Mouse (Mus musculus): ENCODE data around the gene Fbxl17. TPM values are rescaled to one million over a fixed set of nuclear protein-coding genes. Genes with fewer than 3 reads are reported as not detected.

The Fbxl17 gene
- polyA plus RNA-seq, 1 experiment from 2014 or later: 3.3 TPM

DNA sequence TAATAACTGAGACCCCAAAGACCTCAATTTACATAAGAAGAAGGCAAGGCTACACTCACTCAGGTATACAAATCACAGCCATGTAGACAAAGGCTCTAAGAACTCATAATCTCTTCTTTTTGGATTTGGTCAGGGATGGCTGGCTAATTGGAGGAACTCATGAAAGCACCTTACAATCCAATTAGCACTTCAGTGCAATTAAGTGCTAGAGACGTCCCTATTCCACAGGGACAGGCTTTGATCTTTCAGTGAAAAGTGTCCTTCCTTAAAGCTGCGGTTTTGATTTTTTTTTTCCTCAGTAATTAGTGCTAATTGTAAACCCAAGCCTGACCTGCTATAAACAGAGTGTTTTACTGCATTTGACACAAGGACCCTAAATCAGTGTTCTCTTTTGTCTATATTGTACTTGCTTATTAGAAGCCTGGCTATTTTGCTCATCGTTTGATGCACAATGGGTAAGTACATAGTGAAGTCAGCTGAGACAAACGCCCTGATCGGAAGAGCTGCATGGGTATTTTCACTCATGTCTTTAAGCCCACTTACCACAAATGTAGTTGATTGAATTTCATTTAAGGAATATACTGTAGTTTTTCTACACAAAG lies 327.8 kb downstream of the Fbxl17 start:
- no peaks in the 10 kb centered on the region for H3K4me1 ChIP-seq (ENCODE audit: insufficient read depth)
- no peaks in the 10 kb centered on the region for H3K27me3 ChIP-seq (ENCODE audit: insufficient read depth, low read length)
- ATAC-seq (no peak), DNase-seq (no peak)
- H3K4me3 ChIP-seq (ENCODE audit: low read depth, low read length): no peak overlapping the region
- TF ChIP-seq EP300 (IDR thresholded peaks at IDR 0.05; ENCODE audit: low read depth): no peak
- no peak for TF ChIP-seq CTCF (IDR thresholded peaks at IDR 0.05; ENCODE audit: low read depth)
- 69% methylated on average over 5 of the region's 5 CpGs for WGBS (ENCODE audit: insufficient replicate concordance)
- H3K9ac ChIP-seq (replicated peaks): no peak overlapping the region
- H3K9me3 ChIP-seq (ENCODE audit: low read length): no peaks in the 10 kb centered on the region
- no peaks in the 10 kb centered on the region for H3K36me3 ChIP-seq (replicated peaks; ENCODE audit: insufficient read depth, low read length)
- H3K27ac ChIP-seq (ENCODE audit: low read depth): no peak overlapping the region
- H3K4me2 ChIP-seq (ENCODE audit: low read depth, low read length): no peak overlapping the region

DNA sequence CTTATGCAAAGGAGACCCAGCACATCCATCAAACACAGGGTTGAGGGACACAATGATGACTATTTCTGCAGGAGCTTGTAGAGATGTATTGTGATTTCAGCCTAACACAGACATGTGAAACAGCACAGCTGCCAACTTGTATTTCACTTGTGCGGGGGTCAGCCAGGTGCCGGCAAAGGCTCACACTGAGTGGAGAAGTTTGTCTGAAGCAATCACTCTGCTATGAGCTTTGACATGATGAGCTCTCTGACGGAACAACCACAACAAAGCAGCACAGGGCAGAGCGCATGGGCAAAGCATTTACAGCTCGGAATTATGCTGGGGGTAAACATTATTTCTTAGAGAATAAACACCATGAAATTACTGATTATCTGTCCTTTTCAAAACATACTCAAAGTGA lies 328.6 kb downstream of the Fbxl17 start:
- H3K36me3 ChIP-seq (replicated peaks; ENCODE audit: insufficient read depth, low read length): no peaks in the 10 kb centered on the region
- TF ChIP-seq EP300 (IDR thresholded peaks at IDR 0.05; ENCODE audit: low read depth) (no peak), CTCF (IDR thresholded peaks at IDR 0.05; ENCODE audit: low read depth) (no peak)
- H3K9ac ChIP-seq (replicated peaks): no peak overlapping the region
- ATAC-seq (no peak), DNase-seq (no peak)
- no peaks in the 10 kb centered on the region for H3K27me3 ChIP-seq (ENCODE audit: insufficient read depth, low read length)
- no peak overlapping the region for H3K27ac ChIP-seq (ENCODE audit: low read depth)
- WGBS (ENCODE audit: insufficient replicate concordance): 79% methylated on average over 5 of the region's 5 CpGs
- H3K9me3 ChIP-seq (ENCODE audit: low read length): no peaks in the 10 kb centered on the region
- no peak overlapping the region for H3K4me3 ChIP-seq (ENCODE audit: low read depth, low read length)
- H3K4me1 ChIP-seq (ENCODE audit: insufficient read depth): no peaks in the 10 kb centered on the region
- no peak overlapping the region for H3K4me2 ChIP-seq (ENCODE audit: low read depth, low read length)

DNA sequence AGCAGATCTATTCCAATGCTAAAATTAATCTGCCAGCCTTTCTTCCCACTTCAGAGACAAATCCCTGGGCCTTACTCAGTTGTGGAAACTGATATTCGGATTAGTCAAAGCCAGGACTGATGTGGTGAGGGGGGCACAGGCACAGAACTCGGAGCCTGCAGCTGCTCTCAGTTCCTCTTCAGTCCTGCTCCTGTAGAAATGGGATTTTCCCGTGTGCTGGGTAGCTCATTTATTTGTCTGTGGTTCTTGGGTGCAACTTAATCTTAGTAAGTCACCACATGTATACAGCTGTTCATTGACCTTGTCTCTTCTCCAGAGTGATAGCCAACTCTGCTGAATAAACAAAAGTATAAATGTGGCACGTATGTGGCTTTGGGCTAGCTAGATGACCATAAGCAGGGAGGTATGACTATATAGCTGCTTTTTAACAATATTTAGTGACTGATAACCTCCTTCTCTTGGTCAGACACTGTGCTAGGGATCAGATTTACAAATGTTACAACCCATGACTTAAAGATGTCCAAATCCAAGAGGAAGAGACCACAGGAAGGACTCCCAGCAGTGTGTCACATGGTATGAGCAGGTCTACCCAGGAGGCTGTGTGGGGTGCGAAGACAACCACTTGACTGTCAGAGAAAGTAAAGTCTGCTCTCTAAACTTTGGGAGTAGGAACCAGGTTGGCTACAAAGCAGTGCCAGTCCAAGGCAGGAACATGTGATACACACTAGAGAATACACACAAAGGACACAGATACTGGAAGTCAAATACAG lies 331.6 kb downstream of the Fbxl17 start:
- DNase-seq (no peak), ATAC-seq (no peak)
- no peak overlapping the region for H3K9ac ChIP-seq (replicated peaks)
- no peak for TF ChIP-seq CTCF (IDR thresholded peaks at IDR 0.05; ENCODE audit: low read depth)
- TF ChIP-seq EP300 (IDR thresholded peaks at IDR 0.05; ENCODE audit: low read depth): no peak
- no peaks in the 10 kb centered on the region for H3K9me3 ChIP-seq (ENCODE audit: low read length)
- H3K36me3 ChIP-seq (replicated peaks; ENCODE audit: insufficient read depth, low read length): no peaks in the 10 kb centered on the region
- no peaks in the 10 kb centered on the region for H3K27me3 ChIP-seq (ENCODE audit: insufficient read depth, low read length)
- H3K4me3 ChIP-seq (ENCODE audit: low read depth, low read length): no peak overlapping the region
- WGBS (ENCODE audit: insufficient replicate concordance): 61% methylated on average over 5 of the region's 5 CpGs
- no peaks in the 10 kb centered on the region for H3K4me1 ChIP-seq (ENCODE audit: insufficient read depth)
- no peak overlapping the region for H3K27ac ChIP-seq (ENCODE audit: low read depth)
- no peak overlapping the region for H3K4me2 ChIP-seq (ENCODE audit: low read depth, low read length)

DNA sequence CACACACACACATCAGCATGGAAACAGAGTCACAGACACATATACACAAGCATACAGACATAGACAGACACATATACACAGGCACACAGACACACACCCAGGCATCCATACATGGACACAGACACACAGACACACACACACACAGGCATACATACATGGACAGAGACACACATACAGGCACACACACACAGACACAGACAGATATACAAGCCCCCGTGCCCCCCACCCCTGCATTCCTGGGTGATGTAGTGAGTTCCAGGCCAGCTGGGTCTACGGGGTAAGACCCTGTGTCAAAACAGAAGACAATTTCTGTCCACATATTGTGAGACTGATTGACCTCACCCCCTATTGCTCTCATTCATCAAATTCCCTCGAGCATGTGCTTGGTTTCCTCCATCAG lies 332.6 kb downstream of the Fbxl17 start:
- no peaks in the 10 kb centered on the region for H3K36me3 ChIP-seq (replicated peaks; ENCODE audit: insufficient read depth, low read length)
- TF ChIP-seq CTCF (IDR thresholded peaks at IDR 0.05; ENCODE audit: low read depth): no peak
- TF ChIP-seq EP300 (IDR thresholded peaks at IDR 0.05; ENCODE audit: low read depth): no peak
- H3K9ac ChIP-seq (replicated peaks): no peak overlapping the region
- no peak for DNase-seq
- no peak overlapping the region for H3K27ac ChIP-seq (ENCODE audit: low read depth)
- no peaks in the 10 kb centered on the region for H3K4me1 ChIP-seq (ENCODE audit: insufficient read depth)
- H3K9me3 ChIP-seq (ENCODE audit: low read length): no peaks in the 10 kb centered on the region
- H3K27me3 ChIP-seq (ENCODE audit: insufficient read depth, low read length): no peaks in the 10 kb centered on the region
- H3K4me2 ChIP-seq (ENCODE audit: low read depth, low read length): no peak overlapping the region
- no peak overlapping the region for H3K4me3 ChIP-seq (ENCODE audit: low read depth, low read length)
- no peak for ATAC-seq
- WGBS (ENCODE audit: insufficient replicate concordance): 84% methylated on average over 3 of the region's 3 CpGs

DNA sequence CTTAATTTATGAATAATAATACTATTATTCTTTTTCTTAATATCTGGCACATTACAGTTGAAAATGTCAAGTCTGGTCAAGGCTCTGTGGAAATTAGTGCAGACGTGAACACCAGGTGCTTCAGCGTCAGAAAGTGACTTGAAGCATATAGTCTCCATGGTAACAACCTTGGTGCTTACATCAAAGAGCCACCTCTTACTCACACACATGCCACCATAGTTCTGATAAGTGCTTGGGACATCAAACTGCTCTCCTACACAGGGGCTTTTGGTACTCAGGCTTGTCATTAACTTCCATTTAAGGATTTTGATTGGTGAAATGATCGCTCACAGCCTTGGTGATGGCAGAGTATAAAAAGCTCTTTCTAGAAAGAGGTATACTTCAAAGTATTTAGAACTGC lies 333.1 kb downstream of the Fbxl17 start:
- TF ChIP-seq EP300 (IDR thresholded peaks at IDR 0.05; ENCODE audit: low read depth) (no peak), CTCF (IDR thresholded peaks at IDR 0.05; ENCODE audit: low read depth) (no peak)
- H3K4me2 ChIP-seq (ENCODE audit: low read depth, low read length): no peak overlapping the region
- no peaks in the 10 kb centered on the region for H3K4me1 ChIP-seq (ENCODE audit: insufficient read depth)
- 84% methylated on average over 3 of the region's 3 CpGs for WGBS (ENCODE audit: insufficient replicate concordance)
- no peak overlapping the region for H3K9ac ChIP-seq (replicated peaks)
- no peak overlapping the region for H3K4me3 ChIP-seq (ENCODE audit: low read depth, low read length)
- no peaks in the 10 kb centered on the region for H3K36me3 ChIP-seq (replicated peaks; ENCODE audit: insufficient read depth, low read length)
- H3K27ac ChIP-seq (ENCODE audit: low read depth): no peak overlapping the region
- DNase-seq: no peak
- no peaks in the 10 kb centered on the region for H3K27me3 ChIP-seq (ENCODE audit: insufficient read depth, low read length)
- H3K9me3 ChIP-seq (ENCODE audit: low read length): no peaks in the 10 kb centered on the region
- ATAC-seq: no peak

DNA sequence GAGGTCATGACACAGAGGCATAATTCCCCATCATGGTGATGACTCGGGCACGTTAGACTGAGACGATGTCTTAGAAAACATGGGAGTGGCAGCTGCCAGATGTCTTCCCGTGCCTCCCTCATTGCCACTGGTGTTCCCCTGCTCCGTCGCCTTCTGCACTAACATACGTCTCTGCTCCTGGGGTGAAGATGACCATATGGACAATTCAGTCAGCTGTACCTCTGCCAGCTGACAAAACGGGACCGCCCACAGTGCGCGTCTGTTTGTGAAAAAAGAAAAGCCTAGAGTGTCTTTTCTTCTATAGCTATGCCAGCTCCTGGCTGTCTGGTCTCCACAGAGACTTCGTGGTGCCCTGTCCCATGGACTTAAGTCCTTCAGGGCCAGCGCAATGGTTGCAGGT lies 334.0 kb downstream of the Fbxl17 start:
- H3K27me3 ChIP-seq (ENCODE audit: insufficient read depth, low read length): no peaks in the 10 kb centered on the region
- no peak overlapping the region for H3K27ac ChIP-seq (ENCODE audit: low read depth)
- no peak overlapping the region for H3K4me2 ChIP-seq (ENCODE audit: low read depth, low read length)
- ATAC-seq: no peak
- DNase-seq: no peak
- no peaks in the 10 kb centered on the region for H3K4me1 ChIP-seq (ENCODE audit: insufficient read depth)
- no peak overlapping the region for H3K9ac ChIP-seq (replicated peaks)
- WGBS (ENCODE audit: insufficient replicate concordance): 91% methylated on average over 13 of the region's 13 CpGs
- H3K36me3 ChIP-seq (replicated peaks; ENCODE audit: insufficient read depth, low read length): no peaks in the 10 kb centered on the region
- H3K9me3 ChIP-seq (ENCODE audit: low read length): no peaks in the 10 kb centered on the region
- TF ChIP-seq CTCF (IDR thresholded peaks at IDR 0.05; ENCODE audit: low read depth): no peak
- no peak for TF ChIP-seq EP300 (IDR thresholded peaks at IDR 0.05; ENCODE audit: low read depth)
- no peak overlapping the region for H3K4me3 ChIP-seq (ENCODE audit: low read depth, low read length)
